Mouse (Mus musculus): ENCODE results near the gene Nono.

The Nono gene

DNA sequence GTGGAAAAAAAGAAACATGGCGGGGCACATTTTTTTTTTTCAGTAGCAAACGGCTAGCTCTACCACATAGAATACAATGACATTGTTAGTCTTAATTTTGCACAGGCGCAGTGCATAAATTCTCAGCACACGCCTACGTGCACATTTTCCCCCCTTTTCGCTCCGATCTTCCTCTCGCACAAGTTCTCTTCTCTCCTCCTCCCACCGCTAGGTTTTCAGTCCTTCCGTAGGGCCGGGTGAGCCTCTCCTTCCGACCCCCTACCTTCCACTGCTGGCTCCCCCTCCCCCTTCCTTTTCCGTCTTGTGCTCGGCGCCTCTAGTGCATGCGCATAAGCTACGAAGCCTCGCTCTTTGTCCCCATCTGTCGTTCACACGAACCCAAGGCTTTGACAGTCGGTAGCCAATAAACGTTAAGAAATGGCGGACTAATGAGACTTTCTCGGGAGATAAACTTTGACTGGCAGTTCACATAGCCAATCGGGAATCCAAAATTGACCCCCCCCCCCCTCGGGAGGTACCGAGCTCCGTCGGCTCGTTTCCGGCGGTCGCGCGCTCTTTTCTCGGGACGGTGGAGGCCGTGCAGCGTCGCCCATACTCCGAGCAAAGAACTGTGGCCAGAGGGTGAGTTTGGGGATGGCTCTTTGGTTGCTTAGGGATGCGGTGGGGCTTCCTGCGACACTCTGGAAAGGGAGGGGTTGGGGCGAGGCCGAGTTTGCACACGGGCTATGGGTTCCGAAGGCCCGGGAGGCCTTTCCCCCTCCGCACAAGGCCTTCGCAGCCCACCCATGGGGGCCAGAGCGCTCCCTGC is at the start of gene Nono:
Gene Nono, plus strand, starts transcription at position 177 of the 808 bp plus-strand sequence.
- DNase-seq: peak; percentile 80

DNA sequence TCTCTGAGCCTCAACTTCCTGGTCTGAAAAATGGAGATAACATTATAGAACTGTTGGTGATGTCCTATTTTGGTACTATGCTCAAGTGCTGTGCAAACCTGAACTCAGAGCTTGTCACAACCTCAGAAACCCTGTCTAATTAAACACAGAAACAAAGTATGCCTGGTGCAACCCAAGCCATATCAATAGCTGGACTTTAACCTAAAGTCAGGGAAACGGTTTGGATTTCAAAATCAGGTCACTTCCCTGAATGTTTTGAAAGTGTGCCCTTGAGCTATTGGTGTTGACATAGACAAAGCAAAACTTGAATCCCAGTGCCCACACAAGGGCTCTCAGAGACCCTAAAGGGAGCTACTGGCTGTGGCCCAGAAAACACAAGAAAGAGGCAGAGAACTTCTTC is 49.4 kb upstream of the Nono start:
- no peak for DNase-seq

DNA sequence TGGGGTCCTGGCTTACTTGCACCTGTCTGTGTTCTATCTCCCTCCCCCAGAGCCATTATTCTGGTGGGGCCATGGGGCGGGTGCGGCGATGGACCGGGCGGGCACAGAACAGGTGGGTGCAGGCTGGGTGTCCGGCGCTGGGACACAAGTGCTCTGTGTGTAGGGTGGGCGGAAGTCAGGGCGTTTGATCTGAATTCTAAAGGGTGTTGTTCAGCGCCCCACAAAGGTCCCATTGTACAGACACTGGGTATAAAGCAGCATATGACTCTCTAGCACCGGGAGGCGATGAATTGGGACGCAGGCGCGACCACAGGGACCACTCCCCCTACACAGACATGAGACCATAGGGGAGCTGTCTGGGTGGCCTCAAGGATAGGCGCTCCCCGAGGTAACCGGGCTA is 45.7 kb upstream of the Nono start:
- DNase-seq: no peak

DNA sequence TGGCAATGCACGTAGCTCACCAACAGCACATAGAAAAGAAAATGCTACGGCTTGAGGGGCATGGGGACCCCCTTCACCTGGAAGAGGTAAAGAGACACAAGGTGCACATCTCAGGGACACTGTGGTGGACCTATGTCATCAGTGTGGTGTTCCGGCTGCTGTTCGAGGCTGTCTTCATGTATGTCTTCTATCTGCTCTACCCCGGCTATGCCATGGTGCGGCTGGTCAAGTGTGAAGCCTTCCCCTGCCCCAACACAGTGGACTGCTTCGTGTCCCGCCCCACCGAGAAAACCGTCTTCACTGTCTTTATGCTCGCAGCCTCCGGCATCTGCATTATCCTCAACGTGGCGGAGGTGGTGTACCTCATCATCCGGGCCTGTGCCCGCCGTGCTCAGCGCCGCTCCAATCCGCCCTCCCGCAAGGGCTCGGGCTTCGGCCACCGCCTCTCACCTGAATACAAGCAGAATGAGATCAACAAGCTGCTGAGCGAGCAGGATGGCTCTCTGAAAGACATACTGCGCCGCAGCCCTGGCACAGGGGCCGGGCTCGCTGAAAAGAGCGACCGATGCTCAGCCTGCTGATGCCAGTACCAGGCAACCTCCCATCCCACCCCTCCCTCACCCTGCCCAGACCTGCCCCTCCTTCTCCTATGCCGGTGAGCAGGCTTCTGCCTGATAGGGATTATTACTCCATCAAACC is 44.5 kb upstream of the Nono start:
- DNase-seq: peak; percentile 16

DNA sequence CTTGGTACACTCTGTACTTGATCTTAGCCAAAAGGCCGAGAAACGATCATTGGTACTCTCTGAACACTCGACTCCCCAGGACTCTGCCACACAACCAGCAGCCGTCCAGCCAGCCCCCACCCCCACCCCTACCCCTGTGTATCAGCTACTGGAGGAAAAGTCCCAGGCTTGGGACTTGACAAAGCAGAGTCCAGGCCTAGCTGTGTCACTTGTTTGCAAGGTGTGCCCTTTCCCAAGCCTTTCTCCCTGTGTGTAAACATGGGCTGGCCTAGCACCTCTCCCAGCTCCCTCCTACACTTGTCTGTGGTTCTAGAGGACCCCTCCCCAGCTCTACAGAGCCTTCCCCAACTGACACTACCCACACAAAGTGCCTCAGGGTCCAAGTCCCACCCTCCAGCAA is 42.9 kb upstream of the Nono start:
- DNase-seq: no peak

DNA sequence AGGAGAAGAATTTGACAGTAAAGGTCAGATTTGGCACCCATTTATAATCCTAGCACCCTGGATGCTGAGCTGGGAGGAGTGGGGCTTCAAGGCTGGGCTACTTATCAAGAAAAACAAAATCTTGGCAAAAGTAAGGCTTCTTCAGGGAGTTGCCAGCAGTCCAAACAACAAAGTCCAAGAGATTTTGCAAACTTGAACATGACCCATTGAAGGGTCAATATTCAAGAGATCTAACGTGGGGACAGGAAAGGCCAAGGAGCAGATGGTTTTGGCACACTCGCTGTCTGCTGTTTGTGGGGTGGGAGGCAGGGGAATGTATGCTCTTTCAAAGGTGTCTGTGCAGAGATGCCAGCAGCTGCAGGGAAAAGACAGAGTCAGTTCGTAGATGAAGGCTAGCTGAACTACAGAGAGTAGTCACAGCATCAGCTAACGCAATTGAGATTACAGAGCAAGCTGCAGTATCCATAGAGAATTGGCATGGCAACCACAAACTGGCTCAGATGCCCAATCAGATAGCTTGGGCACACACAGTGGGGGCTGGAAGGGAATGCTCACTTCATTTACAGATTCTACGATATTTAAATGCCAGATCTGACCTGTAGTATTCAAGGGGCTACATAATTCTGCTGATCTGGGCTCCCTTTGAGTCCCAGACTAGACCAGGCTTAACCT is 40.1 kb upstream of the Nono start:
- DNase-seq: no peak

DNA sequence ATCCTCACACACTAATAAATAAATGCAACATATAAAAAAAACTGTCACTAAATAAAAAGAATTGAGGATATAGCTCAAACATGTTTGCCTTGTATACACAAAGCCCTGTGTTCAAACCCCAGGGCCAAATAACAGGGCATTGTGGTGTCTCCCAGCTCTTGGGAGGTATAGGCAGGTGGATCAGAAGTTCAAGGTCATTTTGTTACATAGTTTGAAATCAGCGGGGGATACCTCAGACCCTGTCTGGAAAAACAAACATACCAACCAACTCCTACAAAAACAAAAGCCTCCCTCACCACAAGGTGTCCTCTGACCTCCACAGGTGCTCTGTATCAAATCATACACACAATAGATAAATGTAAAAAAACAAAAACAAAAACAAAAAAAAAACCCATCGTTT is 34.8 kb upstream of the Nono start:
- DNase-seq: no peak

DNA sequence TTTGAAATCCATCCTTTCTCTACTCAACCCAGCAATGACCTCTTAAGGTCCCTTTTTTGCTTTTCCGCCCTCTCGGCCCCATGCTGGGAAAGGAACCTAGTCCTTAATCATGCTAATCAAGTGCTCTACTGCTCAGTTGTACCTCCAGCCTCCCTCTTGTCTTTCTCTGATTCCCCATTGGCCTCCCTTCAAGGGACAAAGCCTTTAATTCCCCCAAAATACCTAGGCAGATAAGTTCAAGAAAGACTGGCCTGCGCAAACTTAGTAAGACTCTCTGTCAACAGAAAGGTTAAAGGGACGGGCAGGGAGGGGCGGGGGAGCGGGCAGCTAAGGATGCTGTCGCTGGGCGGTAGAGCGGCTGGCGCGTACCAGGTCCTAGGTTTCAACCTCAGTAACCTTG is 32.7 kb upstream of the Nono start:
- DNase-seq: no peak

DNA sequence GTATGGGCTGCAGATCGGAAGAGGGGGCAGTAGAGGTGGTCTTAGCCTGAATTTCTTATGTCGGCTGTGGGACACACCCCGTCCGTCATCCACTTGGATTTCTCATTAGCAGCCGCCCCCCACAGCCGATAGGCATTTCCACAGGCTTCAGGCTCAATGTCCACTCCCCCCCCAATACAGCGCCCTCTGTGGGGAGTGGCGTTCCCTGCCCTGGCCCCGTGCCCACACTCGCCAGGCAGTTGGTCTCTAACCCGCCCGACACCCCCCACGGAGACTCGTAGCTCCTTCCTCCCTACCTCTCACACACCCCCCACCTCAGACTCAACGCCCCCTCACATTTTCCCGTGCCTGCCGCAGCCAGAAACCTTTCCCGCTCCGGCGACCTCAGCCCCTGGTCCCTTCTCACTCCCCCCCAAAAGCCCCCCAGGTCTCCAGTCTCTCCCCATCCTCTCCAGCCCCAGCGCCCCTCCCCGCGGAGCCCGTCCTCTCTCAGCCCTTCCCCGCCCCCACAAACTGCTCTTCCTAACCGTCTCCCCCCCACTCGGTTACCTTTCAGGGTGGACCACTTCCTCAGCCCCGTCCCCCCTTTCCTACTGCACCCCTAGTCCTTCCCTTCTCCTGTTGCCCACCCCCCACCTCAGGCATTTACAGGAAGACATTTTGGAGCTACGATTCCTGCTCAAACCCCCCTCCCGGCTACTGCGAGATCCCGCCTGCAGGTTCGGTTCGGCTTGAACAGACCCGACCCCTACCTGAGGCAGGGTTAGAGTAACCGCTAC is 10.0 kb upstream of the Nono start:
- DNase-seq: peak; percentile 66

DNA sequence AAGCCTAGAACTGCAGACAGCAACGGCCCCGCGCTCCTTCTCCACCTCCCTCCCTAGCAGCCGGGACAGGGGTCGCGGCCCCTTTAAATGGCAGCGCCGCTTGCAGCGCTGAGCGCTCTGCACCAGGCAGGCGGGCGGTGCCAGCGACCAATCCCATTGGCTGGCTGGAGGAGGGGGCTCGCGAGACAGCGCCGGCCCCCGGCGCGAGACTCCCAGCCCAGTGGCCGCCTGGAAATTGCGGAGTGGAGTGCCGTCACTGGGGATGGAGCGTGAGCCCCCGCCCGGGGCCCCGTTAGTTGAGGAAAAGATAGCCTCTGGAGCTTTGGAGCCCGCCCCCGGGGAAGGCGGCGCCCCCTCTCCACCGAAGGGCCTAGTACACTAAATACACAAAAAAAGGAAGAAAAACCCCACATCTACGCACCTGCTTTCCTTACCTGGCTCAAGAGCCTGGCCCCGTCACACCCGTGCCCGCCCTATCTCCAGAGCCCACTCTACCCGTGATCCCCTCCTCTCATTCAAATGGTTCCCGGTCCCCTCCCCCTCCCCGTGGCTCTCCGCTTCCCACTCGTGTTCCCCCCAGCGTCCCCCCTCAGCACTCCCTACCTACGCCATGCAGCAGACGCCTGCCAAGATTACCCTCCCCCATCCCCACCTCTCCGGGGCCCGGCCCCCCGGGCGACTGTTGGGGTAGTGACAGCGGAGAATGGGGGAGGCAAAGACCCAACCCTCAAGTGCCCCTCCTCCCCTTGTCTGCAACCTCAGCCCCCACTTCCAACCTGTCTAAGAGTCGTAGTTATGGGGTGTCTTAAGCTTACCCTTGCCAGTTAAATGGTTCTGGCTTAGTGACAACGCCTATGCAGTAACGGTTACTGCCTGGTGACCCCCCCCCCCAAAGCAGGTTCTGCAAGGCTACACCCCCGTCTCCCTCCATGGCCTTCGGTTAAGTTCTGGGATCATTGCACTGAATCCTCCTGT is 9.1 kb upstream of the Nono start:
- peak; percentile 89 for DNase-seq

DNA sequence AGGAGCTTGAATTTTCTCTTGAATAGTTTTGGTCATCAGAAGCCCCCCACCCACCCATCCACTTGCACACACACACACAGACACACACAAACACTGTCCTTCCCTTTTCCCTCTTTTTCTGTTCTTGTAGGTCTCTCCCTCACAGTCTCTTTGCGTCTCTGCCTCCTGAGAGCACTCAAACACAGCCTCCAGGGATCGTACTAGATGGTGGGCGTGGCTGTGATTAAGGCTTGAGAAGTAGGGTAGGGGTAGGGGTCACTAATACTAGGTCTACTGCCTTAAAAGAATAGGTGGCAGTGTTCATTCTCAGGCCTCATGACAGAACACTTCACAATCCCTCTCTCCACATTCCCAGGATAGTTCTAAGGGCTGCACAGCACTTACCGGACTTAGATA is 8.4 kb upstream of the Nono start, which contains the start of gene Zmym3:
Gene Zmym3, minus strand, starts transcription at position 150 of the 396 bp plus-strand sequence.
- DNase-seq: no peak

DNA sequence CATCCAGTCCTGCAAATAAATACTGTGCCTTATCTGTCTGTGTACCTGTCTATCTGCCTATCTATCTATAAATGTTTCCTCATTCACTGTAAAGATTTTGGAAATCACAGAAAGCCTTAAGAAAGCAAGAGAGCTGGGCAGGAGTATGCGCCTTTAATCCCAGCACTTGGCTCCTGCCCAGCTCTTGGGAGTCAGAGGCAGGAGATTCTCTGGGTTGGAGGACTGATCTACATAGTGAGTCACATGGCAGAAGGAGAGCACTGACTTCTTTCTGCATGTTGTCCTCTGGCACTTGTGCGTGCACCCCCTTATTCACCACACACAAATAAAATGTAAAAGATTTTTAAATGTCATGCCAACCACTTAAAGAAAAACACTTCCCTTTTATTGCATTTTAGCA is 5.7 kb upstream of the Nono start:
- no peak for DNase-seq

DNA sequence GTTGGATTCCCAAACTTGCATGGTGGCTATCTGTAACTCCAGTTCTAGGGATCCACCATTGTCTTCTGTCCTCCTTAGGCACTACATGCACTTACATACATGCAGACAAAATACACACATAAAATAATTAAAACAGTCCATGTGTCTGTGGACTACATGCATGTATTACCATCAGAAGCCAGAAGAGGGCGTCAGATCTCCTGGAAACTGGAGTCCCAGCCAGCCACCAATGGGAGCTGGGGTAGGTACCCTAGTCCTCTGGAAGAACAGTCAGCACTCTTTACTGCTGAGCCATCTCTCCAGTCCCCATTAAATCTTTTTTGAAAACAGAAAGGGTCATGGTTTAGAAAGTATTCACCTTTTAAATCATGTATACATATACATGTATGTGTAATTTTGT is 1.3 kb upstream of the Nono start:
- peak; percentile 30 for DNase-seq

DNA sequence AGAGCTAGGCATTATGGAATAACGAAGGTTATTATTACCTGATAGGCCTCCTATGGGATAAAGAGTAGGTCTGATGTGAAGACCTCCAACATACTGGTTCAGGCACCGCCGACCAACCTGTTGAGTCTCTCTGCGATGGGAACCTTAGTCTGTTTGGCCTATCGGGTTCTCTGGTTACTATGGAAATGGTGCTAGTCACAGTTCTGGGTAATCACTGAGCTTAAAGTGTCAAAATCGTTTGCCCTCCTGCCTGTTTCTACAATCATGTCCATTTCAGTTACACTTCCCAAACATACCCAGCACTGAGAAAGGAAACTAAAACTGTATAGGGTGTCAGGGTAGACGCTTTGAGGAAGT is 355 bp upstream of the Nono start:
- DNase-seq: peak; percentile 18

DNA sequence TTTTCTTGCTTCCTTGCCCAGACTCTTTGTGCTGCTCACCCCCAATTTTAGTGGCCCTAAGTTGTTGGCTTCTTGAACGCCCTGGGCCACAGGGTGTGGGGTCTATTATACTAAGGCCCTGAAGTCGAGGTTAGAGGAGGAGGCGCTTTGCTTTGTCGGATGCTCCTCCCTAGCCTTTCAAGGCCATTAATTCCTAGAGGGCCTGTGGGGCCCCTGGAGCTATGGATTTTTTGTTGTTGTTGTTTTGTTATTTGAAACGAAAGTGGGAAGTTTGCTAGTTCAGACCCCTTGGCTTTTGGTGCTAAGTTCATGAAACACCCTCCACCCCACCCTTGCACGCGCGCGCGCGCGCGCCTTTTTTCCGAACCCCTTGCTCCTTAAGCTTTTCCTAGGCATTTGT is 858 bp downstream of the Nono start:
- peak; percentile 53 for DNase-seq

DNA sequence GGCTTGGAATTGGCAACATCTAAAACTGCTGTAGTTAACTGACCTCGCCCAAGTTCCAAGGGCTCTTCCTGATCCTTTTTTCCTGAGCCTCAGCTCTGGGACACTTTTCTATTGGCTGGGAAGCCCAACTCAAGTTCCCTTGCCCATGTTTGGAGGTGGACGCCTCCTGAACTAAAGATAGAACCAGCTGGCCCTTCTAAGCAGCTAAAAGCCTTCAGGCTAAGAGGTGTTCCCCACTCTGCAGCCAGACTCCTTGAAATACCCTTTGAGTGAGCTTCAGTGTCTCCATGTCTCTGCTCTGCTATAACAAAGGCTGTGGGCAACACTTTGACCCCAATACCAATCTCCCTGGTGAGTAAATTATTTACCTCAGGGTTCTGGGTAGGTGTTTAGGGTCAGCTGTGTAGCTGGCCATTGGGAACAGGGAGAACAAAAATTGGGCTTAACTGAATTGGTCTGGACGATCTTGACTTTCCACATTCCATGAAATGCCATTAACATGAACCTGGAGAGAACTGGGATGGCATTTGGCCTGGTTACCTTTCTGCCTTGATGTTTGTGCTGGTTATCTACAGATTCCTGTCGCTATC is 19.9 kb downstream of the Nono start, which contains the start of gene Itgb1bp2:
Gene Itgb1bp2, plus strand, starts transcription at position 203 of the 590 bp plus-strand sequence.
- DNase-seq: no peak

DNA sequence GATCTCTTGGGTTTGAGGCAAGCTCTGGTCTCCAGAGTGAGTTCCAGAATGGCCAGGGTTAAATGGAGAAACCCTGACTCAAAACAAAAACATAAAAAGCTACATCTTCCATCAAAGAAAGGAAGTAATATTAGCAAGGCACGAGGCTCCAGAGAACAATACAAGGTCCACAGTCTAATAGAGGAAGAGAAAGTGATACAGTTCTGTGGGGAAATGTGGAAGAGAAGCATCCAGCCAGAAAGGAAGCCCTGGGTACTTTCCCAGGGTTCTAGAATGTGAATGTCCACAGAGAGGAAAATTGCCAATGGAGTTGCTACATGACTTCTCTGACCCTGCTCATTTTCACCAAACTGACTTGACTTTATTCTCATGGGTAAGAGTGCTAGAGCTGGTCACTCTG is 22.0 kb downstream of the Nono start:
- no peak for DNase-seq

DNA sequence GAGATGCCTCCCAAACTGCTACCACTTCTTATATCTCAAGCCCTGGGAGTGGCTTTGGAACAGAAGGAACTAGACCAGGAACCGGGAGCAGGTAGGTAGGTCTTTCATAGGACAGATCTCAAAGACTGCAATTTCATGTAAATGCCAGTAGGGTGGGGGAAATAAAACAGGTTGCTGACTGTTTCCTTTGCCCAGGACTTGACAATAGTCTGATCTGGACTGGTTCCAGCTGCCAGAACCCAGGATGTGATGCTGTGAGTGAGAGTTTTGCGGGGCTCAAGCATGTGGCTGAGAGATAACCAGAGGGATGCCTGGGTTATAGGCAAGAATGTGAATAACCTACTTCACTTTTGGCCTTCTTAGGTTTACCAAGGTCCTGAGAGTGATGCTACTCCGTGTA is 22.5 kb downstream of the Nono start:
- no peak for DNase-seq

DNA sequence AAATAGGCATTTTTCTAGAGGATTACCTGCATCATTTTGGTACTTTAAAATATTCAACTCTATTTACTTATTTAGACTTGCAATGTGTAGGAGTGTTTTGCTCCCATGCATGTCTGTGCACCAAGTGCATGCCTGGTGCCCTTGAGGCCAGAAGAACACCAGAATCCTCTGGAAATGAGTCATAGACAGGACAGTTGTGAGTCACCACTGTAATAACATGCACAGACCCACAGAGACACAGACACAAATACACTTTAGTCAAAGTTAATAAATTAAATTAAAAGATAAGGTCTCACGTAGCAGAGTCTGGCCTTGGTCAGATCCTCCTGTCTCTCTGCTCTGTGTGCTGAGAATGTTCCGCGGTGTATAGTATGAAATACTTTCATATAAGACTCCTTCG is 43.1 kb downstream of the Nono start:
- no peak for DNase-seq

DNA sequence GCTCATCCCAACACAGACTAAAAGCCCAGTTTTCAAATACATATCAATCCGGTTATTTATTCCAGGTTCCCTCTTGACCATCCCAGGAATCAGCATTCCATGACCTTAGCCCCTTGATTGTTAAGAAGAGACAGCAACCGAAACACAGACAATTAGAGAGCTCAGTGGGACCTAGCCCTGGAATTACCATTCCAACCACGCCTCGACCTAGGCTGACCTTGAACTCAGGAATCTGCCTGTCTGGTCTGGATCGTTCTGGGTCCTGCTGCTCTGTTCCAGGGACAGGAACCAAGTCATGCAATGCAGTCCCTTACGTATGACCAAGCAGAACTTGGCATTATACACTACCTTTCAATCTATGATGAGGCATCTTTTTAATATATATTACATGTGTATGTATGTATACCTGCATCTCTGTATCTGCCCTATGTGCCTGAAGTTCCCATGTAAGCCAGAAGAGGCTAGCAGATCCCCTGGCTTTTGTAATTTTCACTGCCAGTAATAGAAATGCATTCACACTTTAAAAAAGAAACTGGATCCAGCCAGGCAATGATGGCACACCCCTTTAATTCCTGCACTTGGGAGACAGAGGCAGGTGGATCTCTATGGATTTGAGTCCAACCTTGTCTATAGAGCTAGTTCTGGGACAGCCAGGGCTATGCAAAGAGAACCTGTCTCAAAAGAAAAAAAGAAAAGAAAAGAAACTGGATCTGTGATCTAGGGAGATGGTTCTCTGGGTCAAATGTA is 52.7 kb downstream of the Nono start:
- DNase-seq: no peak
